Mouse (Mus musculus) monocyte, adult 2 months (primary cell): ENCODE measurements around the gene Nmnat2.

Experiments
- DNase-seq, 2 experiments: peaks; one replicate each; pipeline ENCODE4 v3.0.0; 2022; ENCODE audit warnings: low spot score in 2 of 2, low read depth in 1 of 2

Nmnat2 gene

GRCm38 (mm10) chr1:153091438-153092236 is 136.8 kb downstream of the Nmnat2 start:
- DNase-seq = no peak

- DNase-seq = peak in 1 of 2 experiments; percentile 8
Observed at GRCm38 (mm10) chr1:153092237-153092975, 137.6 kb downstream of the Nmnat2 start.

GRCm38 (mm10) chr1:153093172-153093571 is 138.4 kb downstream of the Nmnat2 start:
- no peak for DNase-seq

- no peak for DNase-seq
Observed at GRCm38 (mm10) chr1:153093581-153093980, 138.8 kb downstream of the Nmnat2 start.

GRCm38 (mm10) chr1:153094226-153095076 is 139.7 kb downstream of the Nmnat2 start:
- no peak for DNase-seq

GRCm38 (mm10) chr1:153095328-153095727 is 140.5 kb downstream of the Nmnat2 start:
- DNase-seq = no peak

GRCm38 (mm10) chr1:153095826-153096727 is 141.3 kb downstream of the Nmnat2 start:
- no peak for DNase-seq

GRCm38 (mm10) chr1:153097017-153097675 is 142.4 kb downstream of the Nmnat2 start:
- DNase-seq = no peak

GRCm38 (mm10) chr1:153098586-153098985 is 143.8 kb downstream of the Nmnat2 start:
- no peak for DNase-seq

GRCm38 (mm10) chr1:153100912-153101311 is 146.1 kb downstream of the Nmnat2 start:
- no peak for DNase-seq

- no peak for DNase-seq
Observed at GRCm38 (mm10) chr1:153101327-153101880, 146.6 kb downstream of the Nmnat2 start.

GRCm38 (mm10) chr1:153102296-153103185 is 147.7 kb downstream of the Nmnat2 start:
- no peak for DNase-seq

GRCm38 (mm10) chr1:153103186-153103554 is 148.4 kb downstream of the Nmnat2 start:
- DNase-seq = no peak

GRCm38 (mm10) chr1:153104804-153105203 is 150.0 kb downstream of the Nmnat2 start:
- no peak for DNase-seq

GRCm38 (mm10) chr1:153107866-153108265 is 153.1 kb downstream of the Nmnat2 start:
- DNase-seq = no peak

GRCm38 (mm10) chr1:153109346-153109745 is 154.6 kb downstream of the Nmnat2 start:
- DNase-seq = no peak

- no peak for DNase-seq
Observed at GRCm38 (mm10) chr1:153109836-153110235, 155.0 kb downstream of the Nmnat2 start.

- no peak for DNase-seq
Observed at GRCm38 (mm10) chr1:153111596-153111995, 156.8 kb downstream of the Nmnat2 start.

- DNase-seq = no peak
Observed at GRCm38 (mm10) chr1:153115315-153115714, 160.5 kb downstream of the Nmnat2 start.
